Mouse (Mus musculus) cortical plate, adult 2 months (tissue): ENCODE measurements at regions not wholly inside any gene's neighbourhood (a gene's known extent, or its start where the extent isn't known, plus 50 kb on each side); places are given as distances from the start of the nearest gene placed in this dataset.

Experiments used
- CTCF ChIP-seq: fragments of 200-500 bp; IDR thresholded peaks from 2 replicates; pipeline ENCODE4 v1.5.1; 2011; ENCODE audit warnings: mild to moderate bottlenecking, control low read depth, low read length; ENCODE audit not compliant: insufficient read depth; ENCODE audit errors: extremely low read depth
- POLR2A ChIP-seq: fragments of 200-500 bp; IDR thresholded peaks from 2 replicates; pipeline ENCODE4 v1.6.1; 2011; ENCODE audit warnings: mild to moderate bottlenecking, low read length, control low read depth; ENCODE audit not compliant: insufficient read depth; ENCODE audit errors: extremely low read depth

DNA sequence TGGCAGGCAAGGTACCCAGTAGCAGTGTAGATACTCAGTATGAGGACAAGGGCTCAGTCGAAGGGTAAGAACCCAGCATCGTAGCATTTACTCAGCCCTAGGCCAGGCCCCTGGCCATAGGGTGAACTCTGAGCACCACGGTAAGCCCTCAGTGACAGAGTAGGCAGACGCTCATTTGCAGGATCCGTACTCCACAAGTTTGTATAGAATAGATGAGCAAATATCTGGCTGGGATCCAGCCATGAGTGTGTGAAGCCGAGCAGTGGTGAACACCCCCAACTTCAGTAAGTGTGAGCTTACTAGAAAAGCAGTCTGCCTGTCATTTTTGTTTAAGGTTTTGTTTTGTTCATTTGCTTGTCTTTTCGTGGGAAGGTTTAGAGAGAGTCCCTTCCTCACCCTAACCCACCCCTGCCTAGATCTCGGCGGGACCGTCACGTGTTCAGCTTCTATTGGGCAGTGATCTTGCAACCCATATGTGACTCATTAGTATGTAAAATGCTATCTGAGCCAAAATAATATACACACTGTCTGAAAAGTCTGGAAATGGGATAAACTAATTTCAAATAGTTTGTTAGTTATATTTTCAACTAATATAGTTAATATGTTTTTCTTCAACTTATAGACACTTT lies 76.3 kb downstream of the Gm5447 start:
- no peak for TF ChIP-seq CTCF
- TF ChIP-seq POLR2A = no peak
